Mouse (Mus musculus) MEL (cell line): Measurements from ENCODE around the gene Batf3.

Experiments
- BHLHE40 ChIP-seq: IDR thresholded peaks from 2 replicates; pipeline ENCODE4 v1.6.1; 2012; ENCODE audit warnings: low read depth, mild to moderate bottlenecking, inconsistent platforms, low read length, improper control_type of control experiment, borderline replicate concordance
- CTCF ChIP-seq, 3 experiments: IDR thresholded peaks in 2 of 3; conservative IDR thresholded peaks in 1 of 3; 2 replicates each; pipeline ENCODE4 v1.5.1; 2011 to 2012; ENCODE audit warnings: low read length in 3 of 3, low read depth in 2 of 3, mild to moderate bottlenecking in 2 of 3, improper control_type of control experiment in 1 of 3, inconsistent platforms in 1 of 3, mixed read lengths in 1 of 3, moderate library complexity in 1 of 3; ENCODE audit not compliant: control insufficient read depth in 1 of 3, insufficient read depth in 1 of 3, poor library complexity in 1 of 3, severe bottlenecking in 1 of 3
- UBTF ChIP-seq: IDR thresholded peaks from 2 replicates; pipeline ENCODE4 v1.6.1; 2012; ENCODE audit warnings: low read depth, mild to moderate bottlenecking, inconsistent platforms, low read length, improper control_type of control experiment, moderate library complexity, borderline replicate concordance; ENCODE audit not compliant: insufficient read depth
- USF1 ChIP-seq: IDR thresholded peaks from 2 replicates; pipeline ENCODE4 v1.6.1; 2014; ENCODE audit warnings: low read depth, mild to moderate bottlenecking, inconsistent platforms, low read length, improper control_type of control experiment, moderate library complexity

DNA sequence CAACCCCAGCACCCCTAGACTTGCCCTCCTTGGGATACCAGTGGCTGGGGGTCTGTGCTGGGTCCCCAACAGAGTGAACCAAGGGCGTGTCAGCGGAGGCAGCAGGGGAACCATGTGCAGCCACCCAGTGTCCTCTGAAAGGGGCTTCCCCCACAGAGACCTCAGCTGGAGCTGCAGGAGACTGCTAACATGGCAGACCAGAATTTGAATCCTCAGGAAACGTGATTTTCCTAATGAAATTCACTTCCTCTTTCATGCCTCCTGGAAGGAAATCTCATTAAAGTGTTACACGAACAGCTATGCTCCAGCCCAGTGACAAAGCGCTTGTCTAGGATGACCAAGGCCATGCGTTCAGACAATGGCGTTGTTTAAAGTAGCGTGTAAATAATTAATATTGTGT, 10.7 kb upstream of the Batf3 start:
- TF ChIP-seq BHLHE40 (no peak), UBTF (no peak), CTCF (IDR thresholded peaks at IDR 0.05 in 2 of 3, conservative IDR thresholded peaks at IDR 0.05 in 1 of 3; ENCODE audit: control insufficient read depth in 1 of 3, insufficient read depth in 1 of 3, low read depth in 2 of 3, low read length in 3 of 3, poor library complexity in 1 of 3, severe bottlenecking in 1 of 3) (no peak), USF1 (no peak)
